Mouse (Mus musculus) brain, embryonic 14.5 days (tissue): Measurements from ENCODE around the gene Abcg4. TPM values are rescaled to one million over a fixed set of nuclear protein-coding genes. Genes with fewer than 3 reads are reported as not detected.
"Not testable (repeated sequence)": the region's sequence is repeated elsewhere in the genome, so short reads cannot be mapped to it uniquely, and the experiment has no call there.

ENCODE experiments used
- DNase-seq: peaks from one replicate; pipeline ENCODE4 v3.0.0-alpha.2; 2011; ENCODE audit warnings: low read depth
- CTCF ChIP-seq: fragments of 200-500 bp; IDR thresholded peaks from 2 replicates; pipeline ENCODE4 v1.5.1; 2012; ENCODE audit warnings: inconsistent platforms, mild to moderate bottlenecking, moderate library complexity, borderline replicate concordance; ENCODE audit not compliant: insufficient read depth, insufficient read length; ENCODE audit errors: extremely low read depth
- POLR2A ChIP-seq: fragments of 200-500 bp; IDR thresholded peaks from 2 replicates; pipeline ENCODE4 v1.6.1; 2012; ENCODE audit warnings: mild to moderate bottlenecking, inconsistent platforms, borderline replicate concordance; ENCODE audit not compliant: poor library complexity, insufficient read depth, insufficient read length, severe bottlenecking; ENCODE audit errors: extremely low read depth
- polyA plus RNA-seq: library from polyadenylated mRNA; depleted of rRNA; stranded (reverse); fragments of >200 nt; gene quantifications from 2 replicates; pipeline ENCODE4 v1.2.3, GENCODE M21; 2012; rRNA removed

The Abcg4 gene
- polyA plus RNA-seq, result 72.9 and 77.1 TPM in 2 replicates

GRCm38 (mm10) chr9:44288076-44288958 is at the start of gene Abcg4:
Abcg4 (minus strand) TSS chr9:44288615.
- TF ChIP-seq POLR2A, result 0 out of 2 replicates have a peak, but pooled peaks have one; percentile 14
- no peak for TF ChIP-seq CTCF
- peak; percentile 68 for DNase-seq

GRCm38 (mm10) chr9:44337436-44338169 is 49.2 kb upstream of the Abcg4 start:
- TF ChIP-seq CTCF (no peak), POLR2A (no peak)
- DNase-seq, result no peak

GRCm38 (mm10) chr9:44336964-44337363 is 48.5 kb upstream of the Abcg4 start:
- DNase-seq, result no peak
- TF ChIP-seq CTCF (no peak), POLR2A (no peak)

- not testable (repeated sequence) for DNase-seq
Observed at GRCm38 (mm10) chr9:44336513-44336912, 48.1 kb upstream of the Abcg4 start.

- DNase-seq, result no peak
- TF ChIP-seq CTCF (no peak), POLR2A (no peak)
Observed at GRCm38 (mm10) chr9:44336093-44336406, 47.6 kb upstream of the Abcg4 start.

GRCm38 (mm10) chr9:44335331-44336092 is 47.1 kb upstream of the Abcg4 start:
- DNase-seq, result peak; percentile 43
- TF ChIP-seq CTCF (no peak), POLR2A (no peak)

GRCm38 (mm10) chr9:44334396-44335330 is 46.2 kb upstream of the Abcg4 start, which contains the start of gene H2afx:
H2afx (plus strand) TSS chr9:44334694.
- TF ChIP-seq POLR2A, result peak; percentile 99
- no peak for TF ChIP-seq CTCF
- DNase-seq, result peak; percentile 100

- TF ChIP-seq CTCF (no peak), POLR2A (no peak)
- DNase-seq, result no peak
Observed at GRCm38 (mm10) chr9:44332918-44333638, 44.7 kb upstream of the Abcg4 start.

GRCm38 (mm10) chr9:44330736-44331135 is 42.3 kb upstream of the Abcg4 start:
- TF ChIP-seq CTCF (no peak), POLR2A (no peak)

GRCm38 (mm10) chr9:44327926-44328325 is 39.5 kb upstream of the Abcg4 start:
- TF ChIP-seq POLR2A (no peak), CTCF (no peak)

More at GRCm38 (mm10) chr9:44330736-44331135, 42.3 kb upstream of the Abcg4 start:
- DNase-seq, result no peak

More at GRCm38 (mm10) chr9:44327926-44328325, 39.5 kb upstream of the Abcg4 start:
- DNase-seq, result no peak
